Mouse (Mus musculus) MEL (cell line): ENCODE data around the gene Eva1b. TPM values are rescaled to one million over a fixed set of nuclear protein-coding genes. Genes with fewer than 3 reads are reported as not detected.
"Not testable (repeated sequence)": the region's sequence is repeated elsewhere in the genome, so short reads cannot be mapped to it uniquely, and the experiment has no call there.

ENCODE experiments used
- DNase-seq: peaks from one replicate; pipeline ENCODE4 v3.0.0; 2011; ENCODE audit warnings: low read depth, low spot score
- H3K27ac ChIP-seq: 2 replicates; pipeline ENCODE4 v1.5.1; 2012; ENCODE audit warnings: low read depth, mild to moderate bottlenecking, control low read depth, low read length, moderate library complexity; ENCODE audit not compliant: control insufficient read depth
- H3K27me3 ChIP-seq, 2 experiments: fragments of 150-350 bp in 1 of 2; sonication (generic) in 1 of 2; 2 replicates each; pipeline ENCODE4 v1.6.1; 2012; ENCODE audit warnings: low read length in 2 of 2, mild to moderate bottlenecking in 2 of 2, improper control_type of control experiment in 1 of 2, moderate library complexity in 1 of 2; ENCODE audit not compliant: insufficient read depth in 2 of 2, control insufficient read depth in 1 of 2
- H3K36me3 ChIP-seq, 2 experiments: 2 replicates each; pipeline ENCODE4 v1.6.1; 2012 to 2014; ENCODE audit warnings: low read length in 2 of 2, improper control_type of control experiment in 1 of 2, inconsistent platforms in 1 of 2, mild to moderate bottlenecking in 1 of 2; ENCODE audit not compliant: insufficient read depth in 2 of 2, control insufficient read depth in 1 of 2
- H3K4me1 ChIP-seq, 2 experiments: fragments of 150-350 bp in 1 of 2; sonication (generic) in 1 of 2; 2 replicates each; pipeline ENCODE4 v1.6.1; 2012; ENCODE audit warnings: low read length in 2 of 2, improper control_type of control experiment in 1 of 2, mild to moderate bottlenecking in 1 of 2; ENCODE audit not compliant: insufficient read depth in 2 of 2, control insufficient read depth in 1 of 2
- H3K4me3 ChIP-seq, 2 experiments: fragments of 150-350 bp in 1 of 2; sonication (generic) in 1 of 2; 2 replicates each; pipeline ENCODE4 v1.5.1; 2012; ENCODE audit warnings: low read depth in 2 of 2, low read length in 2 of 2, mild to moderate bottlenecking in 2 of 2, moderate library complexity in 2 of 2, control low read depth in 1 of 2, improper control_type of control experiment in 1 of 2; ENCODE audit not compliant: control insufficient read depth in 1 of 2, insufficient read depth in 1 of 2
- H3K79me2 ChIP-seq: 2 replicates; pipeline ENCODE4 v1.6.1; 2012; ENCODE audit warnings: mild to moderate bottlenecking, low read length, moderate library complexity; ENCODE audit not compliant: control insufficient read depth, poor library complexity, insufficient read depth
- H3K9ac ChIP-seq: 2 replicates; pipeline ENCODE4 v1.6.1; 2012; ENCODE audit warnings: low read depth, mild to moderate bottlenecking, control low read depth, low read length, moderate library complexity; ENCODE audit not compliant: control insufficient read depth, poor library complexity, severe bottlenecking
- H3K9me3 ChIP-seq: fragments of 150-350 bp; sonication (generic); replicated peaks from 2 replicates; pipeline ENCODE4 v1.6.1; 2012; ENCODE audit warnings: mild to moderate bottlenecking, low read length, improper control_type of control experiment, moderate library complexity; ENCODE audit not compliant: insufficient read depth
- CHD1 ChIP-seq: IDR thresholded peaks from 2 replicates; pipeline ENCODE4 v1.6.1; 2012; ENCODE audit warnings: low read depth, mild to moderate bottlenecking, inconsistent platforms, low read length, improper control_type of control experiment
- ELF1 ChIP-seq: IDR thresholded peaks from 2 replicates; pipeline ENCODE4 v1.6.1; 2014; ENCODE audit warnings: low read depth, mild to moderate bottlenecking, inconsistent platforms, low read length, improper control_type of control experiment, moderate library complexity
- HCFC1 ChIP-seq: IDR thresholded peaks from 2 replicates; pipeline ENCODE4 v1.6.1; 2012; ENCODE audit warnings: low read depth, mild to moderate bottlenecking, inconsistent platforms, low read length, improper control_type of control experiment, moderate library complexity
- MXI1 ChIP-seq: IDR thresholded peaks from 2 replicates; pipeline ENCODE4 v1.6.1; 2011; ENCODE audit warnings: mild to moderate bottlenecking, low read depth, low read length, improper control_type of control experiment
- MYC ChIP-seq: IDR thresholded peaks from 2 replicates; pipeline ENCODE4 v1.6.1; 2011; ENCODE audit warnings: low read depth, mild to moderate bottlenecking, low read length, improper control_type of control experiment, moderate library complexity
- NELFE ChIP-seq: IDR thresholded peaks from 2 replicates; pipeline ENCODE4 v1.6.1; 2011; ENCODE audit warnings: low read depth, low read length, improper control_type of control experiment
- POLR2A ChIP-seq, 2 experiments: IDR thresholded peaks; 2 replicates each; pipeline ENCODE4 v1.6.1; 2011 to 2012; ENCODE audit warnings: low read length in 2 of 2, mild to moderate bottlenecking in 2 of 2, control low read depth in 1 of 2, improper control_type of control experiment in 1 of 2, low read depth in 1 of 2, moderate library complexity in 1 of 2; ENCODE audit not compliant: control insufficient read depth in 1 of 2, insufficient read depth in 1 of 2, poor library complexity in 1 of 2
- POLR2AphosphoS2 ChIP-seq: IDR thresholded peaks from 2 replicates; pipeline ENCODE4 v1.6.1; 2011; ENCODE audit warnings: low read length, improper control_type of control experiment
- POLR2AphosphoS5 ChIP-seq: IDR thresholded peaks from 2 replicates; pipeline ENCODE4 v1.6.1; 2012; ENCODE audit warnings: low read depth, borderline replicate concordance, mild to moderate bottlenecking, inconsistent platforms, low read length, moderate library complexity, mixed read lengths
- TBP ChIP-seq: IDR thresholded peaks from 2 replicates; pipeline ENCODE4 v1.8.0; 2011; ENCODE audit warnings: low read depth, low read length, improper control_type of control experiment
- TCF12 ChIP-seq: IDR thresholded peaks from 2 replicates; pipeline ENCODE4 v1.6.1; 2014; ENCODE audit warnings: low read depth, mild to moderate bottlenecking, inconsistent platforms, low read length, improper control_type of control experiment, moderate library complexity
- UBTF ChIP-seq: IDR thresholded peaks from 2 replicates; pipeline ENCODE4 v1.6.1; 2012; ENCODE audit warnings: low read depth, mild to moderate bottlenecking, inconsistent platforms, low read length, improper control_type of control experiment, moderate library complexity, borderline replicate concordance; ENCODE audit not compliant: insufficient read depth
- ZMIZ1 ChIP-seq: IDR thresholded peaks from 2 replicates; pipeline ENCODE4 v1.6.1; 2012; ENCODE audit warnings: low read depth, mild to moderate bottlenecking, inconsistent platforms, low read length, improper control_type of control experiment, moderate library complexity
- polyA plus RNA-seq, 2 experiments: library from polyadenylated mRNA; stranded (reverse) in 1 of 2; unstranded in 1 of 2; fragments of >175 nt in 1 of 2; fragments of >200 nt in 1 of 2; gene quantifications; 2 replicates each; pipeline versions ENCODE4 v1.2.1 to v1.2.4; 2012; ENCODE audit warnings: low replicate concordance in 2 of 2, low read depth in 1 of 2; ENCODE audit not compliant: insufficient read length in 2 of 2, insufficient read depth in 1 of 2, missing spikeins in 1 of 2
- total RNA-seq: library from RNA; depleted of rRNA; stranded (reverse); fragments of 300-350 nt; gene quantifications from 2 replicates; pipeline ENCODE4 v1.2.3, GENCODE M21; 2012

Eva1b gene
- total and polyA plus RNA-seq, 3 experiments, result 9.6 to 12.2 TPM; not detected in 1

- DNase-seq, result no peak
- peaks cover 2% of the 10 kb centered on the region; the same call in 1 of the 2 replicates for H3K79me2 ChIP-seq
These were observed 18.5 kb downstream of the Eva1b start for GRCm38 (mm10) chr4:126166084-126166483.

GRCm38 (mm10) chr4:126168851-126169250 lies 21.3 kb downstream of the Eva1b start:
- no peak for DNase-seq
- no peaks in the 10 kb centered on the region for H3K9me3 ChIP-seq
- H3K79me2 ChIP-seq, result no peaks in the 10 kb centered on the region
- no peak overlapping the region for H3K27ac ChIP-seq
- H3K4me3 ChIP-seq, result no peak overlapping the region
- no peaks in the 10 kb centered on the region for H3K27me3 ChIP-seq
- H3K36me3 ChIP-seq, result peaks cover 5 to 46% of the 10 kb centered on the region in 2 experiments
- no peaks in the 10 kb centered on the region; a peak in 1 of 4 replicates for H3K4me1 ChIP-seq
- H3K9ac ChIP-seq, result no peak overlapping the region
- TF ChIP-seq POLR2AphosphoS2, result no peak
- TF ChIP-seq NELFE, result no peak
- TF ChIP-seq, all 39 proteins: peak for 0

More at GRCm38 (mm10) chr4:126166084-126166483, 18.5 kb downstream of the Eva1b start:
- Histone ChIP-seq H3K9ac (no peak overlapping the region), H3K4me1 (peaks cover 0 to 9% of the 10 kb centered on the region in 2 experiments; a peak in 2 of 4 replicates), H3K36me3 (peaks cover 7 to 30% of the 10 kb centered on the region in 2 experiments), H3K4me3 (no peak overlapping the region), H3K9me3 (no peaks in the 10 kb centered on the region), H3K27me3 (no peaks in the 10 kb centered on the region), H3K27ac (no peak overlapping the region)
- TF ChIP-seq TBP (no peak), UBTF (no peak), ELF1 (no peak), MYC (no peak), POLR2A (IDR thresholded peaks at IDR 0.05; ENCODE audit: control insufficient read depth in 1 of 2, insufficient read depth in 1 of 2, low read depth in 1 of 2, low read length in 2 of 2, poor library complexity in 1 of 2) (no peak), TCF12 (no peak), CHD1 (no peak), ZMIZ1 (no peak), HCFC1 (no peak), POLR2AphosphoS5 (no peak), MXI1 (no peak)

GRCm38 (mm10) chr4:126170737-126171136 lies 23.2 kb downstream of the Eva1b start:
- not testable (repeated sequence) for H3K4me1 ChIP-seq, H3K27me3 ChIP-seq, H3K27ac ChIP-seq, H3K4me3 ChIP-seq, DNase-seq, H3K9me3 ChIP-seq, H3K79me2 ChIP-seq, H3K9ac ChIP-seq
- H3K36me3 ChIP-seq, result peaks cover 4 to 57% of the 10 kb centered on the region in 2 experiments
